Mouse (Mus musculus) midbrain, embryonic 10.5 days (tissue): ENCODE measurements at regions not wholly inside any gene's neighbourhood (a gene's known extent, or its start where the extent isn't known, plus 50 kb on each side); places are given as distances from the start of the nearest gene placed in this dataset.

Source experiments
- DNase-seq: peaks from one replicate; pipeline ENCODE4 v3.0.0-alpha.2; 2017; ENCODE audit warnings: low spot score
- H3K27ac ChIP-seq: fragments of 300-500 bp; sonication (generic); replicated peaks from 2 replicates; pipeline ENCODE4 v1.5.1; 2016; ENCODE audit warnings: mild to moderate bottlenecking
- H3K27me3 ChIP-seq: fragments of 300-500 bp; sonication (generic); 2 replicates; pipeline ENCODE4 v1.6.1; 2016; ENCODE audit warnings: low read depth, mild to moderate bottlenecking; ENCODE audit not compliant: poor library complexity, severe bottlenecking
- H3K36me3 ChIP-seq: fragments of 300-500 bp; sonication (generic); 2 replicates; pipeline ENCODE4 v1.6.1; 2016; ENCODE audit warnings: mild to moderate bottlenecking, moderate library complexity
- H3K4me1 ChIP-seq: fragments of 300-500 bp; sonication (generic); 2 replicates; pipeline ENCODE4 v1.6.1; 2016
- H3K4me3 ChIP-seq: fragments of 300-500 bp; sonication (generic); 2 replicates; pipeline ENCODE4 v1.5.1; 2016; ENCODE audit warnings: mild to moderate bottlenecking, moderate library complexity
- H3K9me3 ChIP-seq: fragments of 300-500 bp; sonication (generic); replicated peaks from 2 replicates; pipeline ENCODE4 v1.6.1; 2016; ENCODE audit warnings: mild to moderate bottlenecking
- WGBS: fragments of 180-500 bp; shearing (Covaris S2); methylation state at CpG from one replicate; pipeline ENCODE4 v1.1.7; 2016; 5-methylcytosine and 5-hydroxymethylcytosine counted together

DNA sequence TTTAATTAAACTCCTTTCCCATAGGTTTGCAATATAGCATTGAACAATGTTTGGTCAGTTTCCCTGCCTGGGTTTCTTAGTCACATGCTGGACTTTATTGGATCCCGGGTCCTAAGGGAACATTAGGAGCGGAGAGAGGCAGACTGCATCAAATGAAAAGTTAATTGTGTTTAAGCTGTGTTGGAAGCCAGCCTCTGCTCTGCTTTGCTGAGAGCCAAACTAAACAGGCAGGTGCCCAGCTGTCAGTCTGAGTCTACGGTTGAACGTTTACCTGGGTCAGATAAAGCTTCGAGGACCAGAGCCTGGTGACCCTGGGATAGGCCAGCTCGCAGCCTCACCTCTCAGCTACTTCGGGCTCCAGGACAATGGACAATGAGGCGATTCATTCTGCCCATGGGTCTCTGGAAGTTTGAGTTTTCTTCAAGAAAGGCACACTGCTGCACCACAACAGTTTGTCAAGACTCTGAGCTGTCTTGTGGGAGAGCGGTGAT, 143.8 kb downstream of the Ppp4r2 start:
- peaks cover 49% of the 10 kb centered on the region for H3K4me1 ChIP-seq

DNA sequence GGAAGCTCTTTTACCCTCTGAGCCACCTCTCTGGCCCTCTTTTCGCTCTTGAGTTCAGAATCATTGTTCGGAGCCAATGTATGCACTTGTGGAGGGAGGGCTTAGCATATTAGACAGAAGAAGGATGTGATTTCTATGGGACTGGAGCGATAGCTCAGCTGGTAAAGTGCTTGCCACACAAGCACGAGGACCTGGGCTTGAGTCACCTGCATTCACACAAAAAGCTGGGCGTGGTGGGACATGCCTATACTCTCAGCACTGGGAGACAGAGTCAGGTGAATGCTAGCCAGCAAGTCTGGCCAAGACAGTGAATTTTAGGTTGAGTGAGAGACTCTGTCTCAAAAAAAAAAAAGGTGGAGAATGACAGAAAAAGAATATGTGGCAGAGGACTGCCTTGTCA, 144.7 kb downstream of the Ppp4r2 start:
- WGBS: 90% methylated on average over 5 of the region's 5 CpGs
- Histone ChIP-seq H3K27me3 (no peaks in the 10 kb centered on the region), H3K9me3 (no peaks in the 10 kb centered on the region), H3K4me3 (no peak overlapping the region), H3K27ac (no peak overlapping the region), H3K36me3 (no peaks in the 10 kb centered on the region), H3K4me1 (peaks cover 49% of the 10 kb centered on the region)
- no peak for DNase-seq

More for the DNA sequence above, 143.8 kb downstream of the Ppp4r2 start:
- 82% methylated on average over 9 of the region's 9 CpGs for WGBS
- DNase-seq: no peak
- H3K9me3 ChIP-seq: no peaks in the 10 kb centered on the region
- no peak overlapping the region for H3K4me3 ChIP-seq
- no peaks in the 10 kb centered on the region for H3K27me3 ChIP-seq
- no peaks in the 10 kb centered on the region for H3K36me3 ChIP-seq
- peak overlapping the region; percentile 33; the same call in 1 of the 2 replicates for H3K27ac ChIP-seq

DNA sequence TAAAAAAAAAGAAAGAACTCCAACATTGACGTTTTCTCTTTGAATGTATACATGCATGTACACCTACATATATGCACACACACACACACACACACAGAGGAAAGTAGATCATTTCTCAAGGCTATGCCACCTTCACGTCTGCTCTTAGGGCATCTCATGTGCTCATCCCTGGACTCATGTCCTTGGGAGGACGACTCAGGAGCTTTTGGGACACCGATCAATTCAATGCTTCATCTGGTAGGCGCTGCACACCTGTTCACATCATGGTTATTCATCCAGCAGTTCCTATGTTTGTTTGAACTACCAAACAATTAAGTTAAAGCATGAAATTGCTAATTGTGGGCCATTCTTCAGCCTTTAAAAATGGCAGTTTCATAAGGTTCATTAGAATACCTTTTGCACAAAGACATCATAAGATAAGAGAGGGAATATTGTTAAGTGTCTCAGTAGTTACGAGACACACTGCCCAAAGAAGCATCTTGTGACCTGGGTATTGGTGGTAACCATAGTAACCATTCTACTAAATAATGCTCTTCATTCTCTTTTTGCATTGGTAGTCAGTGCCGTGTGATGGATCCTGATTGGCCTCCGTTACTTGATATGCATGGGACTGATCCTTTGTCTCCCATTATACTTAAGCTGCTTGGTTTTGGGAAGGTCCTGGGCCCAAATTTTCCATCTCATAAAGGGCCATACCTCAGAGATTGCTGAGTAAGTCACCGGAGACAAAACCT, 145.5 kb downstream of the Ppp4r2 start:
- Histone ChIP-seq H3K27me3 (no peaks in the 10 kb centered on the region), H3K27ac (no peak overlapping the region), H3K4me3 (no peak overlapping the region), H3K9me3 (no peaks in the 10 kb centered on the region), H3K36me3 (no peaks in the 10 kb centered on the region), H3K4me1 (peaks cover 41% of the 10 kb centered on the region)
- WGBS: 87% methylated on average over 9 of the region's 9 CpGs
- DNase-seq: no peak

DNA sequence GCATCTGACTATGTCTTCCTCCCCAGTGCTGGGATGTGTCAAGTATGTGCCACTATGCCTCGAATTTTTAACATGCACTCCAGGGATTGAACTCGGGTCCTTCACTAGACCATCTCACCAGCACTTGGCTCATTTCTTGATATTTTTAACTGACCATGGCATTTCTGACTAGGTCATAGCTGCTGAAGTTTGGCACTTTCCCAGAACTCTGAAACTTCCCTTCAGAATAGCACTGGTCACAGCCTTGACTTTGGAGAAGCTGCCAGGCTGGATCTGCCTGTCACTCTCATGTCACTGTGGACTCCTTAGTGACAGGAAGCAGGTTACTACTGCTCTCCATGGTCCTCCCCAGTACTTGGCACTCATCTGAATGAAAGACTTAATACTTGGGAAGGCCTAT, 146.7 kb downstream of the Ppp4r2 start:
- no peak overlapping the region for H3K4me3 ChIP-seq
- no peak for DNase-seq
- peaks cover 37% of the 10 kb centered on the region for H3K4me1 ChIP-seq
- H3K36me3 ChIP-seq: no peaks in the 10 kb centered on the region
- H3K27me3 ChIP-seq: no peaks in the 10 kb centered on the region
- no peak overlapping the region for H3K27ac ChIP-seq
- H3K9me3 ChIP-seq: no peaks in the 10 kb centered on the region
- WGBS: 89% methylated on average over 2 of the region's 2 CpGs

DNA sequence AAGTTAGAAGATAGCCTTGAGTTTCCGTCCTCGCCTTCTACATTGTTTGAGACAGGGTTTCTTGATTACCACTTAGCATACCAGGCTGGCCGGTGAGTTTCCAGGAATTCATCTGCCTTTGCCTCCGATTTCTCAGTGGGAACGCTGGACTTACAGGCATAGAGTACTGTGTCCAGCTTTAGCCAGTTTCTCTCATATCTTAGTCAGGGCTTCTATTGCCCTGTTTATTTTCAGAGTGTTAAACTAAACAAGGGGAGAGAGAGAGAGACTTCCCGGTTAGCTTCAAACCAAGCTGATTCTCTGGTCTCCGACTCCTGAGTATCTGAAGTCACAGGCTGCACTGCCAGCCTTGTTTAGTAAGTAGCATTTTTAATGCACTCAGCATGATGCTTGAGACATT, 151.4 kb downstream of the Ppp4r2 start:
- H3K4me3 ChIP-seq: no peak overlapping the region
- DNase-seq: no peak
- no peaks in the 10 kb centered on the region for H3K9me3 ChIP-seq
- H3K27me3 ChIP-seq: no peaks in the 10 kb centered on the region
- H3K4me1 ChIP-seq: no peaks in the 10 kb centered on the region
- WGBS: 78% methylated on average over 7 of the region's 7 CpGs
- H3K36me3 ChIP-seq: no peaks in the 10 kb centered on the region
- H3K27ac ChIP-seq: no peak overlapping the region

DNA sequence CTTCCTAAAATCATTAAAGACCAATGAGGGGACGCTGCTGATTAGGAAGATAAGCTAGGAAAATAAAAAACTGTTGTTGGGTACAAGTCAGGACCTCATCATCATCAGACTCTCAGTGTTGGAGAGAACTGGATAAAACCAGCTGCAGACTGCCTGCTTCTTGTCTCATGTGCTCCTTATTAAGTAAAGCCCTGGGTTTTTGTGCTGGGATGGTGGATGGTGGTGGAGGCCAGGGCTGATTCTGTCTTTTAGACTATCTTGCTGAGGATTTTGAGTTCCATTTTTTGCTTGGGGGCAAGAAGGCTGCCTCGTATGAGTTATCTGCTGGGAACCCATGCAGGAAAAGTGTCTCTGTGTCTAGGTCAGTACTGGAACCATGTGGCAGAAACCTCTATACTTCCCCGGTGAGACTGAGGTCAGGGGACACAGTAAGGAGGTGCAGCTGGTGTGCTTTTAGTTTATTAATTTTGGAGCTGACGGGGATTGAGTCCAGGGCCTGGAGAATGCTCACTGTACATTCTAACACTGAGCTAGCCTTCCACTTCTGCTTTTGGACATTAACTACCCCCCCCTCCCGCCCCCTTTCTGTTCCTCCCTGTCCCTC, 152.0 kb downstream of the Ppp4r2 start:
- no peak for DNase-seq
- Histone ChIP-seq H3K27ac (no peak overlapping the region), H3K4me3 (no peak overlapping the region), H3K36me3 (no peaks in the 10 kb centered on the region), H3K4me1 (no peaks in the 10 kb centered on the region), H3K9me3 (no peaks in the 10 kb centered on the region), H3K27me3 (no peaks in the 10 kb centered on the region)
- WGBS: 71% methylated on average over 5 of the region's 5 CpGs

DNA sequence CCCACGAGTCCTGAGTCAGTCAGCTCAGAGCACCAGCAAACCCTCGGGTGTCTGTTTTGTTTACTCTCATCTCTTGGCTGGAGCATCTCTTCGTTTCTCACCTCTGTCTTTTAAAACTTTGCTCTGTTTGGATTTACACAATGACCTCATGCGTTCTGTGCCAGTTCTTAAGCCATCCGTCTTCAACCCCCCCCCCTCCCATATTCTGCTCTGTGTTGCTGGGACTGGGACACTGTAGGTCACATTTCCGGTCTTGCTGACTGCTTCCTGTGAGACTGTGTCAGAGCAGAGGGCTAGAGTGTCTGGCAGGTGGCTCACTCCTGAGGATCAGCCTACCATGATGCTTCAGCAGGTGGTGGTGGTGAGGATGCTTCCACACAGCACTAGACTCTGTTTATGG, 155.1 kb downstream of the Ppp4r2 start:
- Histone ChIP-seq H3K36me3 (no peaks in the 10 kb centered on the region), H3K9me3 (no peaks in the 10 kb centered on the region), H3K27ac (no peak overlapping the region), H3K27me3 (no peaks in the 10 kb centered on the region), H3K4me3 (no peak overlapping the region), H3K4me1 (no peaks in the 10 kb centered on the region)
- no peak for DNase-seq
- 84% methylated on average over 6 of the region's 6 CpGs for WGBS

DNA sequence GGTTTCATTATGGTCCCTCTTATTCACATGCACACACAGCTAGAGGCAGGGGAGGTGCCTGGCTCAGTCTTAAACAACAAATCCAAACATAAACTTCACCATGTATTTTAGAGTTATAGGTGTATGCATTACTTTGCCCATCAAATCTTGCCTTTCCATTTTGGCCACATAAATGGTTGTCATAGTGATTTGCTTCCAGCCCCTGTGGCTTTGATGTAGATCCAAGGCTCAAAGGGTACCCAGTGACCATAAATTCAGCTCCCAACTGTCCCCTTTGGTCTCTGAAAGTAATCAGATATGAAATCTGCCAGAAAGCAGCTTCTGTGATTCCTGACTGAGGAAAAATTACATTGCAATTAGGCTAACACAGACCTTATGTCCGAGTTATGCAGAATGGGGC, 160.0 kb downstream of the Ppp4r2 start:
- Histone ChIP-seq H3K27me3 (no peaks in the 10 kb centered on the region), H3K4me1 (peaks cover 8% of the 10 kb centered on the region; the same call in 1 of the 2 replicates), H3K9me3 (no peaks in the 10 kb centered on the region), H3K4me3 (no peak overlapping the region), H3K27ac (no peak overlapping the region), H3K36me3 (no peaks in the 10 kb centered on the region)
- no peak for DNase-seq
- 91% methylated on average over 1 of the region's 1 CpGs for WGBS

DNA sequence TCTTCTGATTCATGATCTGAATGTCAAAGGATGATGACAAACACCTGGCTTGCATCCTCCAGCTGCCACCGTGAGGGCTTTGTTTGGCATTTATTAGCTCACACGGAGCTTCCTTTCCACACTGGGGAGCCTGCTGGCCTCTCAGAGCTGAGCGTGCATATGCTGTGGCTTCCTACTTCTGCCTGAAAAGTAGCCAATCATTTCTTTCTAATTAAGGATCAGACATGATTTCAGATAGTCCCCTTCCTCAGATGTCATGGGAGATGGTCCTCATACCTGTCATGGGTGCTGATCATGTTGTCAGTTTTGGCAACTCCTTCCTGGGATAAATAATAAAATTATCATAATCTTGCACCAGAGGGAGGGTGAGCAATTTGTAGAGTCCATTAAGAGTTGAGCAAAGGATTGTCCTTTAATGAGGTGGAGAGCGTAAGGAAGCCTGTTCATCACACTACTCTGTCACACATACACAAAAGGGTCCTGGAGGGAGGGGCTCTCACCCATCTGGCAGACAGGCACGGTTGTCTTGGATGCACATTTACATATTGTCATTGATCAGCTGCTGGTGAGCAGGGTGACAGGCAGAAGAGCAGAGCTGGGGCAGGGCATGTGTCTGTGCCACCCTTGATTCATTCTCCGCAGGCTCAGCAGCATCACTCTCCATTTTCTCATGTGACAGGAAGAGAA, 162.6 kb downstream of the Ppp4r2 start:
- Histone ChIP-seq H3K36me3 (no peaks in the 10 kb centered on the region), H3K4me1 (peaks cover 8% of the 10 kb centered on the region; the same call in 1 of the 2 replicates), H3K9me3 (no peaks in the 10 kb centered on the region), H3K27me3 (no peaks in the 10 kb centered on the region), H3K4me3 (no peak overlapping the region), H3K27ac (no peak overlapping the region)
- 54% methylated on average over 6 of the region's 6 CpGs for WGBS
- no peak for DNase-seq

DNA sequence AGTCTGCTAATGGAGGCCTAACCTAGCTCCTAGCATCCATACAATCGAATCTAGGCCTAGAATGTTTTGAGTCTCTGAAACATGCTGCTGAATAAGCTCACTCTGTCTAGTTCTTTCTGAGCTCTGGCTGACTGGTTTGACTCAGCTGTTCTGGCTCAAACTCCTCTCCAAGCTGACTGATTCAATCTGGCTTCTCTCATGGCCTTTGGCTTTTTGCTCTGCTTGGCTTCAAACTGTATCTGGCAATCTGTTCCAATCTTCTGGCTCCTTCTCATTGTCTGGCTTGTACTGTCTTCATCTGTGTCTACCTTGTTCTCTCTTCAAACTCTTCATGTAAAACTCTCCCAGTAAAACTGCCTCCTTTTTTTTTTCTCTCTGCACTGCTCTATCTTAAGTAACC, 164.9 kb downstream of the Ppp4r2 start:
- Histone ChIP-seq H3K27me3 (no peaks in the 10 kb centered on the region), H3K4me1 (peaks cover 8% of the 10 kb centered on the region; the same call in 1 of the 2 replicates), H3K27ac (no peak overlapping the region), H3K36me3 (no peaks in the 10 kb centered on the region), H3K4me3 (no peak overlapping the region), H3K9me3 (no peaks in the 10 kb centered on the region)
- WGBS: 94% methylated on average over 1 of the region's 1 CpGs
- no peak for DNase-seq

DNA sequence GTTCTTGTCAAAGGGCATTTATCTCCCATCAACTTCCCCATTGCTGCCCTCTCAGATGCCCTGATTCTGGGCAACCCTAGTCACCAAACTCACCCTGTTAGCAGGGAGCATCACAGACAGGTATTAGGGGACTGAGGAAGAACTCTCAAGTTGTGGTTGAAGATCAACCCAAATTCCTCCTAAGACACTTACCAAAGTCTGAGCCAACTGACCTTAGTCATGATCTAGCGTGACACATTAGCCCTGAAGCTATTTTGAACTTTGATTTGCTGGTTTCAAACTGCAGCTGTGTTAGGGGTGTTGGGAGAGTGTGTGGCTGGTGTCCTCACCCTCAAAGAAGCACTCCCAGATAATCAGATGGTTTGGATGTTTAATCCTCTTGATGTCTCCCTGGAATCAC, 170.5 kb downstream of the Ppp4r2 start:
- H3K4me1 ChIP-seq: no peaks in the 10 kb centered on the region
- DNase-seq: no peak
- H3K4me3 ChIP-seq: no peak overlapping the region
- no peaks in the 10 kb centered on the region for H3K9me3 ChIP-seq
- H3K27ac ChIP-seq: no peak overlapping the region
- 90% methylated on average over 1 of the region's 1 CpGs for WGBS
- H3K27me3 ChIP-seq: no peaks in the 10 kb centered on the region
- H3K36me3 ChIP-seq: no peaks in the 10 kb centered on the region

DNA sequence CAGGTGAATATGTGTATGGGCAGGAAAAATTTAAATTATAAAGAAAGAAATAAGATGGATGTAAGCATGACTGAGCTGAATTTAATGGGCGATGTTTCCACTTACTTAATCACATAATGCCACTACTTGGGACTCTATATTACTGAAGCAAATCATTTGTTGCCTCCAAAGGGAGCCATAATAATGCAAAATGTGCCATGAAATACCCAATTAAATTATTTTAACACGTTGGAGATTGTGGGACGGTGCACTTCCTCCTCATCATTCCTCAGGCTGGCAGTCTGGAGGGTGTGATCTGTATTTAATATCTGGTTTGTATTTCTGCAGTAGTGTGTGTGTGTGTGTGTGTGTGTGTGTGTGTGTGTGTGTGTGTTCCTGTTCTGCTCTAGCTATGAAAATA, 188.2 kb downstream of the Ppp4r2 start:
- Histone ChIP-seq H3K27ac (no peak overlapping the region), H3K27me3 (no peaks in the 10 kb centered on the region), H3K4me3 (no peak overlapping the region), H3K4me1 (no peaks in the 10 kb centered on the region), H3K36me3 (no peaks in the 10 kb centered on the region), H3K9me3 (no peaks in the 10 kb centered on the region)
- WGBS: 82% methylated on average over 3 of the region's 3 CpGs
- DNase-seq: no peak

DNA sequence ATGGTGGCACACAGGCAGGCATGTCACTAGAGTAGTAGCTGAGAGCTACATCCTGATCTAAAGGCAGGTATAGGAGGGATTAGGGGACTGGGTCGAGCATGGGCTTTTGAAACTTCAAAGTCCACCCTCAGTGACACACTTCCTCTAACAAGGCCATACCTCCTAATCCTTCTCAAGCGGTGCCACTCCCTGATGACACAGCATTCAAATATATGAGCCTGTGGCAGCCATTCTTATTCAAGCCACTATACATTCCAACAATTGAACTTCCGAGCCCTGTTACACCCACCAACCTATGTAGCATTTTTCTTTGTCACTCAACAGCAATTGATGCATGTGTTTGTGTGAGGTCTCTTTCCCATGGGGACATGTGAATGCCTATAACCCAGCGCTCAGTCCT, 192.4 kb downstream of the Ppp4r2 start:
- no peaks in the 10 kb centered on the region for H3K36me3 ChIP-seq
- H3K9me3 ChIP-seq: no peaks in the 10 kb centered on the region
- no peaks in the 10 kb centered on the region for H3K27me3 ChIP-seq
- no peak overlapping the region for H3K27ac ChIP-seq
- H3K4me3 ChIP-seq: no peak overlapping the region
- WGBS: 90% methylated on average over 4 of the region's 4 CpGs
- H3K4me1 ChIP-seq: peaks cover 6% of the 10 kb centered on the region
- DNase-seq: no peak
